14 mouse cellular contexts compared by ENCODE assay signal in genomic region chr12:86681626-86682025, GRCm38 (mm10). TPM values are rescaled to one million over a fixed set of nuclear protein-coding genes. Genes with fewer than 3 reads are reported as not detected.
DNase-seq lines count a peak whose midpoint lies in the region; ATAC-seq lines count a peak whose summit lies in the region.
"Had no signal": no experiment of that assay in that cellular context is flagged by ENCODE, and none has a peak within 500 bp of the region (broad histone marks: within the 10 kb centered on the region; RNA-seq: fewer than 3 reads in every experiment).

No protein-coding gene starts in this region.

- H3K4me3 ChIP-seq in heart, embryonic 12.5 days, result no peak overlapping the region
- peak overlapping the region; percentile 87 for H3K4me3 ChIP-seq in megakaryocyte, embryonic 14.5 days (replicated peaks)
- peak overlapping the region; percentile 84 for H3K4me3 ChIP-seq in hindbrain, embryonic 15.5 days

- no peak for DNase-seq in heart, adult 9 months (ENCODE audit: low spot score in 2 of 2)
- DNase-seq in ovary, adult 18-20 months (ENCODE audit: low spot score), result no peak
- DNase-seq in thymus, postnatal 14 days, result no peak
- DNase-seq: cerebellum, adult 8-10 months; kidney, postnatal 14 days; right cerebral cortex, postnatal 25 days; thymus, adult 2 months had no signal

- no peak overlapping the region for H3K27ac ChIP-seq in heart, embryonic 12.5 days (ENCODE audit: poor library complexity, severe bottlenecking)
- no peak overlapping the region for H3K27ac ChIP-seq in hindbrain, embryonic 15.5 days (replicated peaks)

- H3K4me1 ChIP-seq in heart, embryonic 12.5 days (replicated peaks), result peaks cover 50% of the 10 kb centered on the region
- H3K4me1 ChIP-seq in megakaryocyte, embryonic 14.5 days, result peaks cover 86% of the 10 kb centered on the region
- peaks cover 48% of the 10 kb centered on the region for H3K4me1 ChIP-seq in hindbrain, embryonic 15.5 days (replicated peaks)

- H3K27me3 ChIP-seq in heart, embryonic 12.5 days (replicated peaks), result no peaks in the 10 kb centered on the region
- H3K27me3 ChIP-seq in megakaryocyte, embryonic 14.5 days (replicated peaks), result no peaks in the 10 kb centered on the region
- no peaks in the 10 kb centered on the region for H3K27me3 ChIP-seq in hindbrain, embryonic 15.5 days
- H3K27me3 ChIP-seq: CH12.LX had no signal

- peak overlapping the region; percentile 38; the same call in 1 of the 2 replicates for H3K4me2 ChIP-seq in heart, embryonic 12.5 days
- H3K4me2 ChIP-seq in hindbrain, embryonic 15.5 days, result peak overlapping the region; percentile 80

- H3K9ac ChIP-seq in heart, embryonic 12.5 days, result 0 out of 2 replicates have a peak overlapping the region, but pooled peaks have one; percentile 14
- H3K9ac ChIP-seq in hindbrain, embryonic 15.5 days, result no peak overlapping the region

- no peaks in the 10 kb centered on the region for H3K9me3 ChIP-seq in heart, embryonic 12.5 days (replicated peaks)
- no peaks in the 10 kb centered on the region for H3K9me3 ChIP-seq in megakaryocyte, embryonic 14.5 days
- no peaks in the 10 kb centered on the region for H3K9me3 ChIP-seq in hindbrain, embryonic 15.5 days

- ATAC-seq in heart, embryonic 12.5 days (ENCODE audit: insufficient number of reproducible peaks, low FRiP score), result no peak
- no peak for ATAC-seq in megakaryocyte, adult 5-6 weeks (ENCODE audit: poor library complexity, severe bottlenecking)
- ATAC-seq in hindbrain, embryonic 15.5 days (ENCODE audit: low FRiP score, low read depth), result no peak
- no peak for ATAC-seq in erythroblast, adult 5-6 weeks (replicated peaks; ENCODE audit: low FRiP score, poor library complexity, severe bottlenecking)

- H3K36me3 ChIP-seq in heart, embryonic 12.5 days, result peaks cover 14% of the 10 kb centered on the region
- peaks cover 45% of the 10 kb centered on the region for H3K36me3 ChIP-seq in megakaryocyte, embryonic 14.5 days (replicated peaks; ENCODE audit: low read length)
- H3K36me3 ChIP-seq in hindbrain, embryonic 15.5 days, result peaks cover 6% of the 10 kb centered on the region

- 66% methylated on average over 9 of the region's 9 CpGs for WGBS in heart, embryonic 12.5 days
- 78% methylated on average over 9 of the region's 9 CpGs for WGBS in hindbrain, embryonic 15.5 days

RNA-seq across cellular contexts. Expression of gene Vash1, which starts 3.1 kb away (rescaled TPM):
- 10.5 and 11.6 TPM in 2 replicates for polyA plus RNA-seq in heart, embryonic 12.5 days (2016; fragmentation: Nextera tagmentation; extraction: Ambion mirVana)
- polyA plus RNA-seq in megakaryocyte, embryonic 14.5 days (2012; ENCODE audit: insufficient read depth, low replicate concordance), result 52.4 and 71.7 TPM in 2 replicates
- not detected in 2 replicates for total RNA-seq in megakaryocyte, adult 5-6 weeks (2015)
- total RNA-seq in megakaryocyte, adult 5-6 weeks (2017), result 0.16 TPM in 1 of 2 replicates, not detected in the other
- polyA plus RNA-seq in hindbrain, embryonic 15.5 days (2015; fragmentation: Nextera tagmentation; extraction: Ambion mirVana), result 35.0 and 38.0 TPM in 2 replicates
- total RNA-seq in erythroblast, adult 5-6 weeks (2015; ENCODE audit: low replicate concordance), result not detected in 2 replicates
- not detected in 2 replicates for total RNA-seq in erythroblast, adult 5-6 weeks (2017; ENCODE audit: low replicate concordance)

RNA-seq across cellular contexts. Expression of gene Angel1, which starts 44.6 kb away (rescaled TPM):
- 10.6 and 12.3 TPM in 2 replicates for polyA plus RNA-seq in heart, embryonic 12.5 days (2016; fragmentation: Nextera tagmentation; extraction: Ambion mirVana)
- 1.2 and 3.2 TPM in 2 replicates for polyA plus RNA-seq in megakaryocyte, embryonic 14.5 days (2012; ENCODE audit: insufficient read depth, low replicate concordance)
- total RNA-seq in megakaryocyte, adult 5-6 weeks (2015), result 0.22 and 1.1 TPM in 2 replicates
- 0.37 and 0.66 TPM in 2 replicates for total RNA-seq in megakaryocyte, adult 5-6 weeks (2017)
- polyA plus RNA-seq in hindbrain, embryonic 15.5 days (2015; fragmentation: Nextera tagmentation; extraction: Ambion mirVana), result 11.4 and 12.0 TPM in 2 replicates
- total RNA-seq in erythroblast, adult 5-6 weeks (2015; ENCODE audit: low replicate concordance), result not detected in 2 replicates
- 0.09 and 0.14 TPM in 2 replicates for total RNA-seq in erythroblast, adult 5-6 weeks (2017; ENCODE audit: low replicate concordance)

RNA-seq across cellular contexts. Expression of gene Lrrc74a, which starts 52.5 kb away (rescaled TPM):
- not detected in 2 replicates for polyA plus RNA-seq in heart, embryonic 12.5 days (2016; fragmentation: Nextera tagmentation; extraction: Ambion mirVana)
- not detected in 2 replicates for polyA plus RNA-seq in megakaryocyte, embryonic 14.5 days (2012; ENCODE audit: insufficient read depth, low replicate concordance)
- not detected in 2 replicates for total RNA-seq in megakaryocyte, adult 5-6 weeks (2015)
- total RNA-seq in megakaryocyte, adult 5-6 weeks (2017), result not detected in 2 replicates
- polyA plus RNA-seq in hindbrain, embryonic 15.5 days (2015; fragmentation: Nextera tagmentation; extraction: Ambion mirVana), result not detected in 2 replicates
- total RNA-seq in erythroblast, adult 5-6 weeks (2015; ENCODE audit: low replicate concordance), result not detected in 2 replicates
- not detected in 2 replicates for total RNA-seq in erythroblast, adult 5-6 weeks (2017; ENCODE audit: low replicate concordance)
- total RNA-seq: CH12.LX had no signal
- polyA plus RNA-seq: limb, embryonic 11.5 days had no signal
